Mouse (Mus musculus) c-Kit-positive CD71-positive TER-119-negative erythroid progenitor cells, embryonic 14.5 days (primary cell): Measurements from ENCODE around the gene Spns1.
"Not testable (repeated sequence)": the region's sequence is repeated elsewhere in the genome, so short reads cannot be mapped to it uniquely, and the experiment has no call there.

Experiments used
- DNase-seq: peaks from one replicate; pipeline ENCODE4 v3.0.0-alpha.2; 2013; ENCODE audit warnings: low read depth

Spns1 gene

GRCm38 (mm10) chr7:126377278-126378158 lies at the start of gene Spns1:
TSS of gene Spns1 (minus strand) at chr7:126377450.
- peak; percentile 95 for DNase-seq

DNA sequence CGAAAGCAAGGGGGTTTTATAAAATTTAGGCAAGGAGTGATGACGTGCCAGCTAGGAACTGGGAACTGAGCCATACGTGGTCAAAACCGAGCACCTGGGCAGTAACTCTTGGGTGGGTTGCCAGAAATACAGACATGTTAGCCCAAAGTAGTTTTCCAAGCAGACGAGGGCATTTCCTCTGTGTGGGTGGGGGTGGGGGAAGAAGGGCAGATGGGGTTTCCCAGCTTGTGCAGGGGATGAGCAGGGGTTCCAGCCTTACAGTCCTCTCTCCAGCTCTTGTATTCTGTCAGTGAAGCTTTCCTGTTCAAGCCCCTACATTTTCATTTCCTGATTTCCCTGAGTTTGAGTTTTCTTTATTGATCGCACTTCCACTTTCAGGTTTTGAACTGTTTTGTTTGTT lies 46.9 kb upstream of the Spns1 start:
- DNase-seq, result no peak

DNA sequence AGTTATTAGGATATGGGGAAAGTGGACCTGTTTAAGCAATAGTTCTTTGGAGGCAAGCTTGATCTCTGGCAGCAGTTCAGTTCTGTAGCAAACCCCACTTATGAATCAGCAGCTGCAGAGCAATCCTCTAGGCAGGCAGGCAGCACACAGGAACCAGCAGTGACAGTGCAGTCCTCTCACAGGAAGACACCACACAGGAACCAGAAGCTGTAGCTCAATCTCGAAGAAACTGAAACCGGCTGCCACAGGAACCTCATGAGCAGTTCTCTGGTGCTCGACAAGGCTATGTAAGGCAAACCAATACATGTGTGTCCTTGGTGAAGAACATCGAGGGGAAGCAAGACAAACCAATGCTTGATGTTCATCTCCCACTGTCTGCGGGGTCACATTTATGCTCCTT lies 44.5 kb upstream of the Spns1 start:
- no peak for DNase-seq

DNA sequence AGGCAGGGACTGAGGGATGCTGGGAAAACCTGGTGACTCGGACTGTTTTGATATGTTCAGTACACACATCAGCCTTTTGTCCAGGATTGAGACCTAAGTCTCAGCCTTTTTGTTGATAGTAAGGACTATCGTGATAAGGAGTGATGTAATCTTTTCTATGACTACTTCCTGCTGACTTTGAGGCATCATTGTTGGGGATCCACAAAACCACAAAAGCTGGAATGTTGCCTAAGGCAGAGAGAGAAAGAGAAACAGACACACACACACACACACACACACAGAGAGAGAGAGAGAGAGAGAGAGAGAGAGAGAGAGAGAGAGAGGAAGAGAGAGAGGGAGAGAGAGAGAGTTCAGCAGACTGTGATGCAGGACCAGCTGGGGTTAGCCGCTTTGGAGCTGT lies 41.2 kb upstream of the Spns1 start:
- no peak for DNase-seq

DNA sequence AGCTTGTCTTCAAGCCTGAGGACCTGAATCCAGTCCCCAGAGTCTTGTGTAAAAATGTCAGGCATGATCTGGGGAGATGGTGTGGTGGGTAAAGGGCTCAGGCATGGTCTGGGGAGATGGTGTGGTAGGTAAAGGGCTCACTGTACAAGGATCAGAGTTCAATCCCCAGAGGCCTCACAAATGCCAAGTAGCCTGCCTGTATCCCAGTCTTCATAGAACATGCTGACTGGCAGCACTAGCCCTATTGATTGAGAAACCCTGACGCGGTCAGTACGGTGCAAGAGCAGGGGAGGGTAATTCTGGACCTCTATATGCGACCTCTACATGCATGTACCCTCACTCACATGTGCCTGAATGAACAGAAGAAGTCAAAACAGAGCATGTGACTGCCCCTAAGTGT lies 40.4 kb upstream of the Spns1 start:
- DNase-seq, result no peak

DNA sequence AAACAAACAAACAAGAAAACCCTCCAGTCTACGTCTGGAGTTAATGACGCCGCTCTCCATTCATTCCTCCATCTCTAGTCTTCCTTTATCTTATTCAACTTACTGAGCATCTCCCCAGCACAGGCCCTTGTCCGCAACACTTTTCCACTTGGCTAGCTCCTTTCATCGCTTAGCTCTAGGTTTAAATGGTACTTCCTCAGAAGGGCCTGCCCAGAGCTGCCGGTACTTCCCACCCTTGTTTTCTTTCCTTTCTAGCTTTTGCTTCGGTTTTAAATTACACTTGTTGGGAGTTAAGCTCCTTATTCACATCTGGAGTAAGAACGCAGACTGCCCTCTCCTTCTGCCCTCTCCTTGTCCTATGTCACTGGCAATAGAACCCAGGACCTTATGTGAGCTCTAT lies 39.8 kb upstream of the Spns1 start:
- no peak for DNase-seq

GRCm38 (mm10) chr7:126416615-126417014 lies 39.4 kb upstream of the Spns1 start:
- DNase-seq, result no peak

DNA sequence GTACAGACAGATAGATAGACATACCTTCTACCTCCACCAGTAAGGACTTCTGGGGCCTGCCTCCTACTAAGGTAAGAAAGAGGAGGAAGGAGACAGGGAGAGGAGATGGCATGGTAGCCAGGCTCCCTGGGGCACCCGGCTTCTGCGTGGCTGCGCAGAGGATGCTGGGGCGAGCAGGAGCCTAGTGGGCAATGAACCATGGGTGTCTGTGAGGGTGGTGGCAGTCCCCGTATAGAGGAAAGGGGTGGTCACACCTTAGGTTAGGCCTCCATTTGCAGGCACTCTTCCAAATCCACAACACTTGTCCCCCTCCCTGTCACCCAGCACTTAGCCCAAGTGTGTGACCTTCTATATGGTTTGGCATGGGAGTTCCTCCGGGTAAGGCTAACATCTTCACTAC lies 37.5 kb upstream of the Spns1 start, which contains the start of gene Cd19:
Cd19 (minus strand) TSS at position 165 of the 400 bp plus-strand sequence.
- no peak for DNase-seq

- DNase-seq, result no peak
Measured at GRCm38 (mm10) chr7:126411061-126411460, 33.8 kb upstream of the Spns1 start.

DNA sequence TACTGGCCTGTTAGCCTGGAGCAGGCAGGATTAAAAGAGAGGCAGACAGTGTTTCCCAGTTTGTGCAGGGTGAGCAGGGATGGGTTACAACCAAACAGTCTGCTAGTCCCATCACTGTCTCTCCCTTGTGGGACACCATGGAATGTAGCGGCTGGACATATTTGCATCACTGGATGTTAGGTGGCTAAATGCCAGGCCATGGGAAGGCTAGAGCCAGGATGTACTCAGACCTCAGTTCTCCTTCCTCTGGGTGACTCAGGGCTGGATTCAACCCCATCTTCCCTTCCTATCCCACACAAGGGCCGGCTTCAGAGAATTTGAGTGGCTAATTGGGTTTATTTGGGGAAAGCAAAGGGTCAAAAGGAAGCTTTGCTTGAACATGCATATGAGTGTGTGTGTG lies 31.4 kb upstream of the Spns1 start:
- no peak for DNase-seq

DNA sequence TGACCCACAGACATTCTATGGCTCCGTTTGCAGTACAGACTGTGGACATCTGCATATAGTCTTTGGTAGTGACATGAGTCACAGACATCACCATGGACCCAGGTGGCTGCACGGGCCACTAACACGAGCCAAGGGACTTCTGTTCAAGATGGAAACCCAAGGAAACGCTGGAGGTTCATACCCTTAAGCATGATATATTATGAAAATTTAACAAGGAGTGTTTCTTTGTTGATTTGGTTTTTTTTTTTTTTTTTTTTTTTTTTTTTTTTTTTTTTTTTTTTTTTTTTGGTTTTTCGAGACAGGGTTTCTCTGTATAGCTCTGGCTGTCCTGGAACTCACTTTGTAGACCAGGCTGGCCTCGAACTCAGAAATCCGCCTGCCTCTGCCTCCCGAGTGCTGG lies 25.3 kb upstream of the Spns1 start:
- DNase-seq, result not testable (repeated sequence)

DNA sequence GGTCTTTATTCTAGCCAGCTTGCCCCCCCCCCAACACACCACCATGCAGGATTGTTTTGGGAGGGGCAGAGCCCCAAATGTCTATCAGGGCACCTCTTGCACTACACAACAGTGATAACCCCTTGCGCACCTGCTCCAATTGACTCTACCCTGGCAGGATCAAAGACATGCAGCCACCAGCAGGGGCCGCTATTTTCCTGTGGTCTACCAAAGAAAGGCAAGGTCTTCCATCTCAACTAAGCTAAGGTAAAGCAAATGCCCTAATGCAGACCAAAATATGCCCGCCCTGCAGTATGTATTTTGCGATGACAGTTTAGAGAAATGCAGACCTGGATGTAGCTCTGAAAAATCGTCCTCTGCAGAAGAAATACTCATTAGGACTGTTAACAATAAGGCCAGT lies 22.3 kb upstream of the Spns1 start:
- DNase-seq, result peak; percentile 83

DNA sequence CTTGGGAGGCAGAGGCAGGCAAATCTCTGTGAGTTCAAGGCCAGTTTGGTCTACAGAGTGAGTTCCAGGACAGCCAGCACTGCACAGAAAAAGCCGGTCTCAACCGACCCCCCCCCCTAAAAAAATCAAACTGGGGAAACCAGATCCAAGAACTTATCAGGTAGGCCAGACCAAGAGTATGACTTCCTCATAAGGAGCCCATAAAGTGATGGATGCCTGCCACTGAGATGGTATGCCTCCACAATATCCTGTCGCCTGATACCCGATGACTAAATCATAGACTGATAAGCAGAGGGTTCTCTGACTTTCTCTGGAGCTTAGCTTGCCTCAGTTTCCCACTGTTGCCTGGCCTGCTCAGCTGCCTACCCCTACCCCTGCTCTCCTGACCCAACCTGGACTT lies 20.6 kb upstream of the Spns1 start:
- no peak for DNase-seq

- peak; percentile 51 for DNase-seq
Measured at GRCm38 (mm10) chr7:126397221-126397620, 20.0 kb upstream of the Spns1 start.

DNA sequence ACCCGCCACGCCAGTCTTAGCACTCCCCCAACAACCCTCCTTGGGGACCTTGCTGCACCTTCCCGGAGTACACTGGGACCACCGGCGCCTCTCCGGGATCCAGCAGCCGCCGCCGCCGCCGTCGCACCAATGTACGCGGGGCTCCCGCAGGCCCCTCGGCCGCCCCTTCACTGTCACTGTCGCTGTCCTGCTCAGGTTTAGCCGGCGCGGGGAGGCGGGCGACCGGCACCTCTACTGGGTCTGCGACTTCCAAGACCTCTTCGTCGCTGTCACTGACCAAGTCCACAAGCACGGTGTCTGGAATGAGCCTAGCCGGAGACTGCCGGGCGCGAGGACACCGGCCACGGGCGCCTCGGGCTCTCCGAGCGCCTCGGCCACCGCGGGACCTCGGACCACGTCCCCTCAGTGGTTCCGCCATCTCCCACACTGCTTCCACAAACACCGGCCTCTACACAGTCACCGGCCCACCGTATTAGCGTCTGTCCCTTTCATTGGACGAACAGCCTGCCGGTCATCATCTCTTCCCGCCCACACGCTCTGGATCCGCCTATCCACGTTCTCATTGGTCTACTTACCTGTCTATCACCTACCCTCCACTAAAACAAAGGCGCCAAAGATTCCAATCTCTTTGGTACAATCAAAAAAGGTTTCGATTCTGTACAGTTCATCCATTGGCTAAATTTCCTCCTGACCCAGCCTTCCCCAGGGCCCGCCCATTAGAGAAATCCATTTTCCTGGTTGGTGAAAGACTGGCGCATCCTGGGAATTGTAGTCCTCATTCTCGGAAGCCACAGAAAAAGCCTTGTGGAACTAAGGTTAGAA lies 19.3 kb upstream of the Spns1 start, which contains the start of gene Nfatc2ip:
Nfatc2ip (minus strand) TSS at position 440 of the 822 bp plus-strand sequence.
- peak; percentile 96 for DNase-seq

GRCm38 (mm10) chr7:126392086-126392884 lies 15.0 kb upstream of the Spns1 start:
- not testable (repeated sequence) for DNase-seq

DNA sequence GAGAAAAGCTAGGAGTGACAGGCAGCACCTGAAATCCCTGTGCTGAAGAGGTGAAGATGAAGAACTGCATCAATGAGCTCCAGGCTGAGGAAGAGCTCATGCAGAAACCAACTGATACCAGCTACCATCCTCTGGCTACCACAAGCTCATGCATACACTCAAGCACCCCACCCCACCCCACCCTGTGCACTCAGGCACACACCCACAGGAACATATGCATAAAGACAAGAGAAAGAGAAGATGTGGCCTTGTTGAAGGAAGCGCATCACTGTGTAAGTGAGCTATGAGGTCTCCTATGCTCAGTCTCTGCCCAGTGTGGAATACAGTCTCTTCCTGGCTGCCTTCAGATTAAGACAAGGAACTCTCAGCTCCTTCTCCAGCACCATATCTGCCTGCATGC lies 10.9 kb upstream of the Spns1 start:
- DNase-seq, result no peak

GRCm38 (mm10) chr7:126383565-126383964 lies 6.3 kb upstream of the Spns1 start:
- no peak for DNase-seq

- no peak for DNase-seq
Measured at GRCm38 (mm10) chr7:126376903-126377277, 360 bp downstream of the Spns1 start.

DNA sequence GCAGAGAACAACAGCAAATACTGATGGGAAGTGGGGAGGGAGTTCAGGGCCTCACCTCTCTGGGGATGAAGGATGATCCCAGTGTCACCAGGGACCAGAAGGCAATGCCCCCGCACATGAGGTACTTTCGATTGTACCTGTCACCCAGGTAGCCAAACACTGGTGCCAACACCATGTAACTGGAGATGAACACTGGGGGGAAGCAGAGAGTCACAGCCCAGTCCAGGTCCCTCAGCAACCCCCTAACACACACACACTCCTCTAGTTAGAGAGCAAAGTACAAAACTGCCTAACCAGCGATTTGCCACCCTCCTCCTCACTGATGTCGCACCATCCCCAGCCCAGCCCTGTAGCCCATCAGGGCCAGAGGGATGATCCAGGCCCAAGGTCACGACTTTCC lies 2.2 kb downstream of the Spns1 start:
- DNase-seq, result no peak

GRCm38 (mm10) chr7:126374526-126374925 lies 2.7 kb downstream of the Spns1 start:
- DNase-seq, result no peak

DNA sequence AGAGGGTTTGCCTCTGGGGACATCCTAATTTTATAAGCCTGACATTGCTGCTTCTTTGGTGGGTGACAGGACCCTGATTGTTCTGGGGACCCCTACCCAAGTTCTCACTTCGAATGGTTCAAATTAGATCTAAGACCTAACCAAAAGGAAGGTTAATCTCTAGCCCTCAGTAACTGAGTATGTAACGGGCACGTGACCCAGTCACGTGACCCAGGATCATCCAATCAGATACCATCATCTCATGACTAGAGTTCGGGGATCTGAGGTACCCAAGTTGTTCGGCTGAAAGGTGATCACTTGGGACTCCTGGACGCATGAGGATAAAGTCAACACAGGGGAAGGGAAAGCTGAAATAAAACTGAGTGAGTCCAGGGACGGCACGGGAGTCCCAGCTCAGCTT lies 4.2 kb downstream of the Spns1 start:
- DNase-seq, result no peak
